Mouse (Mus musculus) liver, postnatal 0 days (tissue): ENCODE results near the gene Rbms3.

ENCODE experiments used
- CTCF ChIP-seq: sonication (generic); IDR thresholded peaks from 2 replicates; pipeline ENCODE4 v1.5.1; 2016; ENCODE audit warnings: antibody characterized with exemption, low read depth
- EP300 ChIP-seq: IDR thresholded peaks from 2 replicates; pipeline ENCODE4 v1.6.1; 2016; ENCODE audit warnings: antibody characterized with exemption, low read depth, mild to moderate bottlenecking

DNA sequence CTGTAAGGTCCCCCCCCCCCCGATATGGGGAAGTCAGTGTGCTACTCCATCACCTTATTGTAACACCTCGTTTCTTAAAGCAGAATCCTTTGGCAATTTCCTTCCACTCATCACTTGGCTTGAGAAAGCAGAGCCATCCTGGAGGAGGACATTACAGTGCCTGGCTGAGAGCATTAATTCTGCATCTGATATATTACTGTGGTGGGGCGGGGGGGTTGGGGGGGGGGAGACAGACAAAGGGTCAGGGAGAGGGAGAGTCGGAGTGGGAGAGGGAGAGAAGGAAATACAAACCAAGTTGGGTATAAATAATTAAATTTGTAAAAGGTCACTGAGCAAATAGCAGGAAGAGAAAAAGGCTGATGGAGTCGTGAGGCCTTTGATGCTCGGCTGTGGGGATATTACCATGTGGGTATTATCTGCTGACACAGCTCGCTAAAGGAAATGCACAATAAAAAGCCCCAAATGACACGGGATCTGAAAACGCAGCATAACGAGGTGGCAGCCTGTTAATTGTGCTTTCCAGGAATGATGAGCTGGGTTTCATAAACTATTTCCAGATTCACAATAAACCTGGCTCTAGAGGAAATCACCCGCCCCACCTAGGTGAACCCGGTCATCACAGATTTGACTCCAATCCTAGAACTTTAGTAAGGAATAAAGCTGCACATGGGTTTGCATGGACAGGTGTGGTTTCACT, 860.2 kb downstream of the Rbms3 start:
- TF ChIP-seq EP300 (no peak), CTCF (no peak)
